8 mouse cellular contexts compared by ENCODE assay signal in the genomic region with DNA sequence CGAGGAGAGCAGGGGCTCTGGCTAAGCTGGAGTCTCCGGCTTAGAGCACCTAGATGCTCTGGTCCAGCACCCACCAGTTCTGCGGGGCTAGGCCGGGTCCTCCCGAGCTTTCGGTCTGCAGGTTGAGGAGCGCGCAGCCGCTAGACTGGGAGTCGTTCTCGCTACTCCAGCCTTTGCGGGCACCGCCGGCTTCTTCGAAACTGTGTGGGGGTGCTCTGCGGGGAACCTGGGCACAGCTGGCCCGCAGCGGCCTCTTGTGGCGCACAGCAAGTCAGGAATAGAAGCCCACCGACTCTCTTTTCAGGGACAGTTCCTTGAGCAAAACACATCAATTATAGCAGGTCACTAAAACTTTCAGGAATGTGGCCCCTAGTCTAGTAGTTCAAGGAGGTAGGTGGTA. TPM values are rescaled to one million over a fixed set of nuclear protein-coding genes. Genes with fewer than 3 reads are reported as not detected.
DNase-seq lines count a peak whose midpoint lies in the region; ATAC-seq lines count a peak whose summit lies in the region.

No protein-coding gene starts in this region.

- H3K9ac ChIP-seq in embryonic facial prominence, embryonic 12.5 days: peak overlapping the region; percentile 40

- H3K27me3 ChIP-seq in embryonic facial prominence, embryonic 12.5 days: peaks cover 69% of the 10 kb centered on the region
- peaks cover 97% of the 10 kb centered on the region for H3K27me3 ChIP-seq in midbrain, embryonic 10.5 days (ENCODE audit: low read depth, poor library complexity, severe bottlenecking)

- WGBS in embryonic facial prominence, embryonic 12.5 days: under 1% methylated on average over 20 of the region's 20 CpGs
- WGBS in midbrain, embryonic 10.5 days: 2% methylated on average over 20 of the region's 20 CpGs

- H3K27ac ChIP-seq in embryonic facial prominence, embryonic 12.5 days: no peak overlapping the region
- H3K27ac ChIP-seq in midbrain, embryonic 10.5 days (replicated peaks): no peak overlapping the region

- H3K36me3 ChIP-seq in embryonic facial prominence, embryonic 12.5 days: no peaks in the 10 kb centered on the region
- no peaks in the 10 kb centered on the region for H3K36me3 ChIP-seq in midbrain, embryonic 10.5 days

- H3K4me1 ChIP-seq in embryonic facial prominence, embryonic 12.5 days: peaks cover 14% of the 10 kb centered on the region
- H3K4me1 ChIP-seq in midbrain, embryonic 10.5 days: peaks cover 33% of the 10 kb centered on the region

- no peak for ATAC-seq in embryonic facial prominence, embryonic 12.5 days (ENCODE audit: insufficient number of reproducible peaks, insufficient read depth, low FRiP score, low TSS enrichment)

- H3K4me3 ChIP-seq in embryonic facial prominence, embryonic 12.5 days: peak overlapping the region; percentile 41
- H3K4me3 ChIP-seq in midbrain, embryonic 10.5 days: peak overlapping the region; percentile 52

- H3K9me3 ChIP-seq in embryonic facial prominence, embryonic 12.5 days: no peaks in the 10 kb centered on the region
- no peaks in the 10 kb centered on the region for H3K9me3 ChIP-seq in midbrain, embryonic 10.5 days (replicated peaks)

- DNase-seq in right cerebral cortex, postnatal 14 days: peak; percentile 41
- DNase-seq in right cerebral cortex, postnatal 36 days (ENCODE audit: low spot score in 2 of 2): no peak
- DNase-seq in induced T-regulatory cell, adult 2 months (ENCODE audit: low read depth): peak; percentile 73
- DNase-seq in midbrain, embryonic 10.5 days (ENCODE audit: low spot score): peak; percentile 68
- DNase-seq in thymus, postnatal 4 days: peak; percentile 82
- no peak for DNase-seq in yolk sac, embryonic 10.5 days (ENCODE audit: low spot score)
- DNase-seq in right cerebral cortex, adult 18-20 months: no peak

- peak overlapping the region; percentile 68 for H3K4me2 ChIP-seq in embryonic facial prominence, embryonic 12.5 days (replicated peaks)

RNA-seq across cellular contexts. Expression of gene Ppm1j, which starts 3.5 kb away (rescaled TPM):
- polyA plus RNA-seq in embryonic facial prominence, embryonic 12.5 days (2016; fragmentation: Nextera tagmentation; extraction: Ambion mirVana): 3.5 and 3.9 TPM in 2 replicates
- 1.1 and 1.2 TPM in 2 replicates for polyA plus RNA-seq in midbrain, embryonic 10.5 days (2016; fragmentation: Nextera tagmentation; extraction: Ambion mirVana)

RNA-seq across cellular contexts. Expression of gene Fam19a3, which starts 4.3 kb away (rescaled TPM):
- 0.08 and 0.18 TPM in 2 replicates for polyA plus RNA-seq in embryonic facial prominence, embryonic 12.5 days (2016; fragmentation: Nextera tagmentation; extraction: Ambion mirVana)
- 0.15 TPM in 1 of 2 replicates, not detected in the other for polyA plus RNA-seq in midbrain, embryonic 10.5 days (2016; fragmentation: Nextera tagmentation; extraction: Ambion mirVana)

RNA-seq across cellular contexts. Expression of gene Rhoc, which starts 10.8 kb away (rescaled TPM):
- polyA plus RNA-seq in embryonic facial prominence, embryonic 12.5 days (2016; fragmentation: Nextera tagmentation; extraction: Ambion mirVana): 156 and 157 TPM in 2 replicates
- polyA plus RNA-seq in midbrain, embryonic 10.5 days (2016; fragmentation: Nextera tagmentation; extraction: Ambion mirVana): 87.0 and 89.3 TPM in 2 replicates

RNA-seq across cellular contexts. Expression of gene Mov10, which starts 41.0 kb away (rescaled TPM):
- polyA plus RNA-seq in embryonic facial prominence, embryonic 12.5 days (2016; fragmentation: Nextera tagmentation; extraction: Ambion mirVana): 70.8 and 73.8 TPM in 2 replicates
- polyA plus RNA-seq in midbrain, embryonic 10.5 days (2016; fragmentation: Nextera tagmentation; extraction: Ambion mirVana): 12.7 and 13.5 TPM in 2 replicates

Comparison
In these comparisons a context has a peak if more than half of its experiments do, and no peak if none do; other contexts are left out.
1. DNase-seq: peak in right cerebral cortex, postnatal 14 days (single experiment), induced T-regulatory cell, adult 2 months (single experiment), midbrain, embryonic 10.5 days (single experiment) and thymus, postnatal 4 days (single experiment); none in right cerebral cortex, postnatal 36 days (0 of 2), yolk sac, embryonic 10.5 days (single experiment) and right cerebral cortex, adult 18-20 months (single experiment).